Mouse (Mus musculus): ENCODE data around the gene Carmil1.
"Not testable (repeated sequence)": the region's sequence is repeated elsewhere in the genome, so short reads cannot be mapped to it uniquely, and the experiment has no call there.

The Carmil1 gene

GRCm38 (mm10) chr13:24104611-24105339 is 175.8 kb downstream of the Carmil1 start:
- DNase-seq (ENCODE audit: low read depth, low spot score): not testable (repeated sequence)

GRCm38 (mm10) chr13:24104016-24104415 is 176.6 kb downstream of the Carmil1 start:
- no peak for DNase-seq (ENCODE audit: low read depth, low spot score)

- DNase-seq (ENCODE audit: low read depth, low spot score): no peak
These were observed 177.4 kb downstream of the Carmil1 start for GRCm38 (mm10) chr13:24103152-24103551.

GRCm38 (mm10) chr13:24102256-24102655 is 178.3 kb downstream of the Carmil1 start:
- DNase-seq (ENCODE audit: low read depth, low spot score): no peak

- no peak for DNase-seq (ENCODE audit: low read depth, low spot score)
These were observed 179.2 kb downstream of the Carmil1 start for GRCm38 (mm10) chr13:24101157-24102130.

- peak; percentile 15 for DNase-seq (ENCODE audit: low read depth, low spot score)
These were observed 180.0 kb downstream of the Carmil1 start for GRCm38 (mm10) chr13:24100516-24101094.

- no peak for DNase-seq (ENCODE audit: low read depth, low spot score)
These were observed 184.0 kb downstream of the Carmil1 start for GRCm38 (mm10) chr13:24096573-24096972.

- DNase-seq (ENCODE audit: low read depth, low spot score): no peak
These were observed 185.6 kb downstream of the Carmil1 start for GRCm38 (mm10) chr13:24094825-24095547.

- DNase-seq (ENCODE audit: low read depth, low spot score): no peak
These were observed 187.5 kb downstream of the Carmil1 start for GRCm38 (mm10) chr13:24093108-24093507.

- no peak for DNase-seq (ENCODE audit: low read depth, low spot score)
These were observed 188.5 kb downstream of the Carmil1 start for GRCm38 (mm10) chr13:24092073-24092472.

- DNase-seq (ENCODE audit: low read depth, low spot score): no peak
These were observed 198.4 kb downstream of the Carmil1 start for GRCm38 (mm10) chr13:24082153-24082552.

GRCm38 (mm10) chr13:24081698-24082097 is 198.9 kb downstream of the Carmil1 start:
- no peak for DNase-seq (ENCODE audit: low read depth, low spot score)

- no peak for DNase-seq (ENCODE audit: low read depth, low spot score)
These were observed 208.0 kb downstream of the Carmil1 start for GRCm38 (mm10) chr13:24072588-24072987.

GRCm38 (mm10) chr13:24067553-24067952 is 213.0 kb downstream of the Carmil1 start:
- no peak for DNase-seq (ENCODE audit: low read depth, low spot score)

- DNase-seq (ENCODE audit: low read depth, low spot score): peak; percentile 22
These were observed 215.1 kb downstream of the Carmil1 start for GRCm38 (mm10) chr13:24065536-24065935.

- DNase-seq (ENCODE audit: low read depth, low spot score): no peak
These were observed 217.8 kb downstream of the Carmil1 start for GRCm38 (mm10) chr13:24062770-24063169.

- DNase-seq (ENCODE audit: low read depth, low spot score): no peak
These were observed 225.3 kb downstream of the Carmil1 start for GRCm38 (mm10) chr13:24055072-24055869.

- no peak for DNase-seq (ENCODE audit: low read depth, low spot score)
These were observed 229.1 kb downstream of the Carmil1 start for GRCm38 (mm10) chr13:24051496-24051895.

GRCm38 (mm10) chr13:24050330-24050729 is 230.3 kb downstream of the Carmil1 start:
- DNase-seq (ENCODE audit: low read depth, low spot score): no peak

- no peak for DNase-seq (ENCODE audit: low read depth, low spot score)
These were observed 231.1 kb downstream of the Carmil1 start for GRCm38 (mm10) chr13:24049267-24050034.
